Mouse (Mus musculus): ENCODE data around the gene Syne2. TPM values are rescaled to one million over a fixed set of nuclear protein-coding genes. Genes with fewer than 3 reads are reported as not detected.

The Syne2 gene
- polyA plus RNA-seq, 1 experiment from 2014 or later: 41.4 TPM

- no peaks in the 10 kb centered on the region; the same call in 1 of the 2 replicates for H3K4me1 ChIP-seq (ENCODE audit: control insufficient read depth, insufficient read depth, low read length)
- WGBS: 59% methylated on average over 6 of the region's 6 CpGs
- no peak for ATAC-seq
- H3K27ac ChIP-seq (ENCODE audit: low read length): no peak overlapping the region
- no peak overlapping the region for H3K4me2 ChIP-seq (ENCODE audit: low read length)
- H3K27me3 ChIP-seq (ENCODE audit: control insufficient read depth, insufficient read depth, low read depth, low read length): no peaks in the 10 kb centered on the region
- no peak overlapping the region for H3K9ac ChIP-seq (ENCODE audit: low read depth, low read length)
- no peaks in the 10 kb centered on the region for H3K36me3 ChIP-seq (ENCODE audit: control insufficient read depth, insufficient read depth, low read length)
- no peak overlapping the region for H3K4me3 ChIP-seq (ENCODE audit: low read depth, low read length)
- no peaks in the 10 kb centered on the region for H3K9me3 ChIP-seq (replicated peaks; ENCODE audit: control insufficient read depth, low read length, poor library complexity, severe bottlenecking)
Observed at GRCm38 (mm10) chr12:76008991-76009390, 191.1 kb downstream of the Syne2 start.

DNA sequence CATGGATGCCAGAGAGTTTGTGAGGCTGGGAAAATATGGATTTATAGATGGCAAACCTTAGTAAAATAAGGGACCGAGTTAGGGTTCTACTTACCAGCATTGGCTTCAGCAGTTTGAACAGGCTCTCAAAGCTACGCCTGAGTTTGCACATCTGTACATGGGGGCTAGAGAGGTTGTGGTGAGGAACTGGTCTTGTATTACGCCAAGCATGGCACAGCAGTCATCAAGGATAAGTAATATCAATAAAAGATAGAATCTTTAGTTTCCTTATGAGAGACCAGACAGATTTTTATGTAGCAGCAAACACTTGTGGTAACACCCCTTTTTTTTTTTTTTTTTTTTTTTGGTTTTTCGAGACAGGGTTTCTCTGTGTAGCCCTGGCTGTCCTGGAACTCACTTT, 194.9 kb downstream of the Syne2 start:
- Histone ChIP-seq H3K9ac (ENCODE audit: low read depth, low read length) (no peak overlapping the region), H3K36me3 (ENCODE audit: control insufficient read depth, insufficient read depth, low read length) (no peaks in the 10 kb centered on the region), H3K4me2 (ENCODE audit: low read length) (no peak overlapping the region), H3K9me3 (replicated peaks; ENCODE audit: control insufficient read depth, low read length, poor library complexity, severe bottlenecking) (no peaks in the 10 kb centered on the region), H3K27me3 (ENCODE audit: control insufficient read depth, insufficient read depth, low read depth, low read length) (no peaks in the 10 kb centered on the region), H3K4me1 (ENCODE audit: control insufficient read depth, insufficient read depth, low read length) (no peaks in the 10 kb centered on the region), H3K27ac (ENCODE audit: low read length) (no peak overlapping the region), H3K4me3 (ENCODE audit: low read depth, low read length) (no peak overlapping the region)
- ATAC-seq: no peak
- 94% methylated on average over 3 of the region's 4 CpGs for WGBS

DNA sequence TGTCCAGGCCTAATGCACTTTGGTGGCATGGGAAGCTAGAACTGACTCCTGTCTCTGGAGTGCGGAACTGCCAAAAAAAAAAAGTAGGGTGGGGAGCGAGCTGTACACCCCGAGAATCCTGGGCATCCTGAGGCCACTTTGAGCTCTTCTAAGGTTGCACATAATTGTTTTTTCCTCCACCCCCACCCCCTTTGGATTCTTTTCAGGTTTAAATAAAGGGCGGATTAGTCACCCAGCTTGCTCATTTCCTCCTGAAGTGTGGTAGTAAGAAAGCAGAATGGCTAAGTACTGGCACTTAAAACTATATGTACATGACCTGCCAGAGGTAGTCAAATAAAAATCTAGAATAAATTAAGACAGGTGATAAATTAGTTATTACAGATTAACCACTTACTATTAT, 195.5 kb downstream of the Syne2 start:
- Histone ChIP-seq H3K4me1 (ENCODE audit: control insufficient read depth, insufficient read depth, low read length) (no peaks in the 10 kb centered on the region), H3K27me3 (ENCODE audit: control insufficient read depth, insufficient read depth, low read depth, low read length) (no peaks in the 10 kb centered on the region), H3K4me2 (ENCODE audit: low read length) (no peak overlapping the region), H3K4me3 (ENCODE audit: low read depth, low read length) (no peak overlapping the region), H3K27ac (ENCODE audit: low read length) (no peak overlapping the region), H3K9ac (ENCODE audit: low read depth, low read length) (no peak overlapping the region), H3K36me3 (ENCODE audit: control insufficient read depth, insufficient read depth, low read length) (peaks cover 3% of the 10 kb centered on the region; the same call in 1 of the 2 replicates), H3K9me3 (replicated peaks; ENCODE audit: control insufficient read depth, low read length, poor library complexity, severe bottlenecking) (no peaks in the 10 kb centered on the region)
- WGBS: 27% methylated on average over 4 of the region's 4 CpGs
- ATAC-seq: no peak

DNA sequence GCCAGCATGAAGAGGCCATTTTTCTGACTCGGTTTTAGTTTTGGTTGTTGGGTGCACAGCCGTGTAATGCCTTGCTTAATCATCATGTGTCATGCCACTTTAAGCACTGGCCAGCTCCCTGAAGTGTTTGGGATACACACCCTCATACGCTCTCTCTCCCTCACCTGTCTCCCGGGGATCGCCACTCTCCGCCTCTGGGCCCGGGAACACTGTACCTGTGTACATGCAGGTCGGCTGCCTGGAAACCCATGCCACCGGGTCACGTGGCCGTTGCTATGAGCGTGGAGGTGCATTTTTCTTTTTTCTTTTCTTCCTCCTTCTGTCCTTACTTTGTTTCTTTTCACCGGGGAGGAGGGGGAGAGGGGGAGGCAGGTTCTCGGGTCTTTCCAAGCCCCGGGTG, 197.1 kb downstream of the Syne2 start:
- Histone ChIP-seq H3K27me3 (ENCODE audit: control insufficient read depth, insufficient read depth, low read depth, low read length) (no peaks in the 10 kb centered on the region), H3K4me3 (ENCODE audit: low read depth, low read length) (no peak overlapping the region), H3K27ac (ENCODE audit: low read length) (no peak overlapping the region), H3K9ac (ENCODE audit: low read depth, low read length) (no peak overlapping the region), H3K36me3 (ENCODE audit: control insufficient read depth, insufficient read depth, low read length) (peaks cover 3% of the 10 kb centered on the region; the same call in 1 of the 2 replicates), H3K4me2 (ENCODE audit: low read length) (no peak overlapping the region), H3K9me3 (replicated peaks; ENCODE audit: control insufficient read depth, low read length, poor library complexity, severe bottlenecking) (no peaks in the 10 kb centered on the region), H3K4me1 (ENCODE audit: control insufficient read depth, insufficient read depth, low read length) (no peaks in the 10 kb centered on the region)
- ATAC-seq: no peak
- WGBS: 89% methylated on average over 14 of the region's 15 CpGs

DNA sequence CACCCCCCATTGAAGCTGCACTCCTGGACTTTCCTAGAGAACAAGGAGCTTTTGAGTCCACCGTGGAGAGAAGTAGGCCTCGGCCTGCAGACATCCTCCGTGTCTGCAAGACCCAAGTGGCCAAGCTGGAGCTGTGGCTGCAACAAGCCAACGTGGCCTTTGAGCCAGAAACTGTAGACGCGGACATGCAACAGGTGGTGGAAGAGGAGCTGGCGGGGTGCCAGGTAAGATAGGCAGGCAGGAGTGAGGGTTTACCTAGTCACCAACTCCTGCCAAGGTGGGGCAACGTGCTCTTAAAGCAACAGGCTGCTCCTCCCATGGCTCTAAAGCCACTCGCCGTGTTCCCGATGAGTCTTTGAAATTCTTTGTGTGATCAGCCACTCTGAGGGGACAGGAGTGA, 197.6 kb downstream of the Syne2 start:
- no peak overlapping the region for H3K4me2 ChIP-seq (ENCODE audit: low read length)
- no peaks in the 10 kb centered on the region for H3K27me3 ChIP-seq (ENCODE audit: control insufficient read depth, insufficient read depth, low read depth, low read length)
- no peak overlapping the region for H3K27ac ChIP-seq (ENCODE audit: low read length)
- H3K9me3 ChIP-seq (replicated peaks; ENCODE audit: control insufficient read depth, low read length, poor library complexity, severe bottlenecking): no peaks in the 10 kb centered on the region
- H3K4me1 ChIP-seq (ENCODE audit: control insufficient read depth, insufficient read depth, low read length): no peaks in the 10 kb centered on the region
- WGBS: 93% methylated on average over 11 of the region's 11 CpGs
- no peak overlapping the region for H3K4me3 ChIP-seq (ENCODE audit: low read depth, low read length)
- peaks cover 3% of the 10 kb centered on the region; the same call in 1 of the 2 replicates for H3K36me3 ChIP-seq (ENCODE audit: control insufficient read depth, insufficient read depth, low read length)
- H3K9ac ChIP-seq (ENCODE audit: low read depth, low read length): no peak overlapping the region
- no peak for ATAC-seq

DNA sequence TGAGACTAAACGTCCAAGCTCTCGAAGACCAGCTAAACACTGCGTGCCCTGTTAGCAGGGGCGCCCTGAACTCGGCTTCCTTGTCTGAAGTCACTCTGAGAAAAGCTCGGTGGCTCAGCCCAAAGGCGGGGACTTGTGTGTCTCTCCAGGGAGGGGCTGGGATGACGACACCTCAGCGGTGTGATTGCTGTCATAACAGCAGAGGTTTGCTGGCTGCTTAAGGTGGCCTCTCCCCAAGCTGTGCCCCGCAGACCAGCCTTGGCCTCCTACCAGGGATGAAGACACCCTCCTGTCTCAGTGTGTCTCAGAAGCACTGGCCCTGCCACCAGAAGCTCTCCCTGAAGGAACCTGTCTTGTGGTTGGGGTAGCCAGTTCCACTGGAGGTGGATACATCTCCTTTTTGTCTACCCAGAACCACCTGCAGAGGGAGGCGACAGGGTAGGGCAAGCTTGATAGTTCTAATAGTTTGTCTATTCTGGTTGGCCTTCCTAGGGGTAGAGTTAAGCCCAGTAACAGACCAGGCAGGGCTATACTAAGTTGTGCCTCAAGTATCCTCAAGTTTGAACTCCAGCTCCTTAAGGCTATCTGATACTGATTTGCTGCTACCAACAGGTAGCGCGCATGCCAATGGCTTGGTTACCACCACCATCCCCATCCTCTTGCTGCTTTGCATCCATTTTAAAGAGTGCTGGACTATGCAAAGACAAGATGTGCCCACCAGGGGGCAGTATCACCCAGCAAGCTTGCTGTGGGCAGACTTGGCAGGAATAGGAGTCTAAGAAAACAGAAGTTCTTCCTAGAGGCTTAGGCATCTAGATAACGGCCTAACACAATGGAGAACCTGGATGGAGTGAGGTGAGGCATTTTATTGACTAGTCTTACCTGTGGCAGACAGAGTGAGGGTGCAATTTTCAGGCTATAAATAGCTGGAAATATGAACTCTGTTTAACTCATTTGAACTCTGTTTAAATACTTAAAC, 198.5 kb downstream of the Syne2 start:
- H3K4me1 ChIP-seq (ENCODE audit: control insufficient read depth, insufficient read depth, low read length): no peaks in the 10 kb centered on the region
- no peak overlapping the region for H3K27ac ChIP-seq (ENCODE audit: low read length)
- no peak overlapping the region for H3K4me3 ChIP-seq (ENCODE audit: low read depth, low read length)
- H3K27me3 ChIP-seq (ENCODE audit: control insufficient read depth, insufficient read depth, low read depth, low read length): no peaks in the 10 kb centered on the region
- H3K9me3 ChIP-seq (replicated peaks; ENCODE audit: control insufficient read depth, low read length, poor library complexity, severe bottlenecking): no peaks in the 10 kb centered on the region
- peaks cover 3% of the 10 kb centered on the region; the same call in 1 of the 2 replicates for H3K36me3 ChIP-seq (ENCODE audit: control insufficient read depth, insufficient read depth, low read length)
- 82% methylated on average over 14 of the region's 14 CpGs for WGBS
- ATAC-seq: no peak
- no peak overlapping the region for H3K9ac ChIP-seq (ENCODE audit: low read depth, low read length)
- no peak overlapping the region for H3K4me2 ChIP-seq (ENCODE audit: low read length)

DNA sequence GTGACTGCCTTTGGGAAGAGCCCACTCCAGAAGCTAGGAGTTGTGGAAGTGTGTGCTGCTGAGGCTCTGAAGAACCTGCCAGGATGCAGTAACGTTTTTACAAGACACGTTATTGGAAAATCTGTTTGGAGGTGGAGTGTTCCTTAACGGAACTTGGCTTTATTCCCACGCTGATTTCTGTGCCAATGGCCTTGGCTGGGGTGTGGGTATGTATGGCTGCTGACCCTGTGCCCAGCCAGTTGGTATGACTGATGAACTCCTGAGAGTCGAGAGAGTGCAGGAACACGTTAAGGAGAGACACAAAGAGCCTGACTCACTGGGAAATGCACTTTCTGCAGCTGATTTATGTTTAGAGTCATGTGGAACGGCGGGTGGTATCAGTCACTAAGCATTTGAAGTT, 200.7 kb downstream of the Syne2 start:
- no peak overlapping the region for H3K4me3 ChIP-seq (ENCODE audit: low read depth, low read length)
- no peaks in the 10 kb centered on the region for H3K9me3 ChIP-seq (replicated peaks; ENCODE audit: control insufficient read depth, low read length, poor library complexity, severe bottlenecking)
- no peaks in the 10 kb centered on the region for H3K4me1 ChIP-seq (ENCODE audit: control insufficient read depth, insufficient read depth, low read length)
- no peak for ATAC-seq
- no peaks in the 10 kb centered on the region for H3K27me3 ChIP-seq (ENCODE audit: control insufficient read depth, insufficient read depth, low read depth, low read length)
- WGBS: 85% methylated on average over 8 of the region's 8 CpGs
- H3K4me2 ChIP-seq (ENCODE audit: low read length): no peak overlapping the region
- no peak overlapping the region for H3K9ac ChIP-seq (ENCODE audit: low read depth, low read length)
- no peak overlapping the region for H3K27ac ChIP-seq (ENCODE audit: low read length)
- peaks cover 3% of the 10 kb centered on the region; the same call in 1 of the 2 replicates for H3K36me3 ChIP-seq (ENCODE audit: control insufficient read depth, insufficient read depth, low read length)

- Histone ChIP-seq H3K27me3 (ENCODE audit: control insufficient read depth, insufficient read depth, low read depth, low read length) (no peaks in the 10 kb centered on the region), H3K9me3 (replicated peaks; ENCODE audit: control insufficient read depth, low read length, poor library complexity, severe bottlenecking) (no peaks in the 10 kb centered on the region), H3K9ac (ENCODE audit: low read depth, low read length) (no peak overlapping the region), H3K4me2 (ENCODE audit: low read length) (no peak overlapping the region), H3K4me3 (ENCODE audit: low read depth, low read length) (no peak overlapping the region), H3K36me3 (ENCODE audit: control insufficient read depth, insufficient read depth, low read length) (peaks cover 4% of the 10 kb centered on the region; the same call in 1 of the 2 replicates), H3K4me1 (ENCODE audit: control insufficient read depth, insufficient read depth, low read length) (no peaks in the 10 kb centered on the region), H3K27ac (ENCODE audit: low read length) (no peak overlapping the region)
- ATAC-seq: no peak
- 87% methylated on average over 8 of the region's 8 CpGs for WGBS
Observed at GRCm38 (mm10) chr12:76042301-76042700, 224.4 kb downstream of the Syne2 start.

- Histone ChIP-seq H3K27me3 (ENCODE audit: control insufficient read depth, insufficient read depth, low read depth, low read length) (no peaks in the 10 kb centered on the region), H3K9me3 (replicated peaks; ENCODE audit: control insufficient read depth, low read length, poor library complexity, severe bottlenecking) (no peaks in the 10 kb centered on the region), H3K4me1 (ENCODE audit: control insufficient read depth, insufficient read depth, low read length) (no peaks in the 10 kb centered on the region), H3K9ac (ENCODE audit: low read depth, low read length) (no peak overlapping the region), H3K27ac (ENCODE audit: low read length) (no peak overlapping the region), H3K4me2 (ENCODE audit: low read length) (no peak overlapping the region), H3K36me3 (ENCODE audit: control insufficient read depth, insufficient read depth, low read length) (no peaks in the 10 kb centered on the region), H3K4me3 (ENCODE audit: low read depth, low read length) (no peak overlapping the region)
- no peak for ATAC-seq
- 98% methylated on average over 6 of the region's 6 CpGs for WGBS
Observed at GRCm38 (mm10) chr12:76046561-76046960, 228.6 kb downstream of the Syne2 start.
